Mouse (Mus musculus) limb, embryonic 14.5 days (tissue): Measurements from ENCODE around the gene Wdr46. TPM values are rescaled to one million over a fixed set of nuclear protein-coding genes. Genes with fewer than 3 reads are reported as not detected.

Source experiments
- ATAC-seq: fragments of 200-750 bp; cut with Nextera tagmentation; 2 replicates; pipeline ENCODE4 v1.8.0; 2017; ENCODE audit warnings: low read depth, moderate number of reproducible peaks, moderate TSS enrichment; ENCODE audit not compliant: low FRiP score
- DNase-seq: peaks from one replicate; pipeline ENCODE4 v3.0.0-alpha.2; 2015; ENCODE audit warnings: low spot score
- H3K27ac ChIP-seq: fragments of 300-500 bp; sonication (generic); replicated peaks from 2 replicates; pipeline ENCODE4 v1.5.1; 2014; ENCODE audit warnings: low read depth, mild to moderate bottlenecking, low read length, moderate library complexity, mixed read lengths
- H3K27me3 ChIP-seq: fragments of 300-500 bp; sonication (generic); 2 replicates; pipeline ENCODE4 v1.6.1; 2014; ENCODE audit warnings: low read length, mixed read lengths; ENCODE audit not compliant: control insufficient read depth, insufficient read depth
- H3K36me3 ChIP-seq: fragments of 300-500 bp; sonication (generic); 2 replicates; pipeline ENCODE4 v1.6.1; 2014; ENCODE audit warnings: mild to moderate bottlenecking, low read length, moderate library complexity, mixed read lengths; ENCODE audit not compliant: control insufficient read depth, insufficient read depth
- H3K4me1 ChIP-seq: fragments of 300-500 bp; sonication (generic); 2 replicates; pipeline ENCODE4 v1.6.1; 2014; ENCODE audit warnings: antibody characterized with exemption, low read length, mixed read lengths; ENCODE audit not compliant: control insufficient read depth, insufficient read depth
- H3K4me2 ChIP-seq: fragments of 300-500 bp; sonication (generic); replicated peaks from 2 replicates; pipeline ENCODE4 v1.6.1; 2014; ENCODE audit warnings: low read depth, mild to moderate bottlenecking, low read length, moderate library complexity; ENCODE audit not compliant: severe bottlenecking
- H3K4me3 ChIP-seq: fragments of 300-500 bp; sonication (generic); replicated peaks from 2 replicates; pipeline ENCODE4 v1.5.1; 2014; ENCODE audit warnings: low read length
- H3K9ac ChIP-seq: fragments of 300-500 bp; sonication (generic); 2 replicates; pipeline ENCODE4 v1.6.1; 2014; ENCODE audit warnings: mild to moderate bottlenecking, low read depth, low read length, moderate library complexity; ENCODE audit not compliant: severe bottlenecking
- H3K9me3 ChIP-seq: fragments of 300-500 bp; sonication (generic); 2 replicates; pipeline ENCODE4 v1.6.1; 2016; ENCODE audit warnings: low read length; ENCODE audit not compliant: control insufficient read depth
- POLR2A ChIP-seq: fragments of 200-500 bp; IDR thresholded peaks from 2 replicates; pipeline ENCODE4 v1.8.0; 2012; ENCODE audit warnings: inconsistent platforms, mild to moderate bottlenecking, moderate library complexity, borderline replicate concordance; ENCODE audit not compliant: insufficient read depth, insufficient read length; ENCODE audit errors: extremely low read depth
- WGBS: fragments of 180-500 bp; shearing (Covaris S2); extraction: QIAGEN DNeasy Blood & Tissue Kit; methylation state at CpG from one replicate; pipeline ENCODE4 v1.1.7; 2014; 5-methylcytosine and 5-hydroxymethylcytosine counted together
- polyA plus RNA-seq, 2 experiments: library from polyadenylated mRNA; depleted of rRNA in 1 of 2; stranded (reverse) in 1 of 2; unstranded in 1 of 2; fragments of >200 nt; fragmentation: Nextera tagmentation in 1 of 2; extraction: Ambion mirVana in 1 of 2; gene quantifications; 2 replicates each; pipeline versions ENCODE4 v1.2.1 to v1.2.3; 2012 to 2014

Gene Wdr46
- polyA plus RNA-seq, 2 experiments: 21.6 to 30.9 TPM

DNA sequence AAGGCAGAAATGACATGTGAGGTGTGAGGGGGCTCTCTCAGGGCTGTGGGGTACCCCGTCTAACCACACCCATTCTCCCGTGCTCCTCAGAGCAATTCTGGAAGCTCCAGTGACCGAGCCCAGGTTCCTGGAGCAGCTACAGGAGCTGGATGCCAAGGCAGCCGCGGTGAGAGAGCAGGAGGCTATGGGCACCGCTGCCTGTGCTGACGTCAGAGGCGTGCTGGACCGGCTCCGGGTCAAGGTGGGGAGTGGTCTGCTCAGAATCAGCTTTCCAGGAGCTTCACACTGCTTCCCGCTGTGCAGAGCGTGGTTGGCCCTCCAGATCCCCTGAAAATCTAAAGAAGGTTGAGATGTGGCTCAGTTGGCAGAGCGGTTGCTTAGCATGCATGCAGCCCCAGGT lies 18.7 kb downstream of the Wdr46 start:
- Histone ChIP-seq H3K4me3 (no peak overlapping the region), H3K9me3 (no peaks in the 10 kb centered on the region), H3K27ac (no peak overlapping the region), H3K36me3 (peaks cover 52% of the 10 kb centered on the region), H3K27me3 (no peaks in the 10 kb centered on the region), H3K4me2 (no peak overlapping the region), H3K9ac (no peak overlapping the region), H3K4me1 (peaks cover 12% of the 10 kb centered on the region)
- ATAC-seq: no peak
- no peak for TF ChIP-seq POLR2A
- WGBS: 97% methylated on average over 13 of the region's 13 CpGs
- no peak for DNase-seq

DNA sequence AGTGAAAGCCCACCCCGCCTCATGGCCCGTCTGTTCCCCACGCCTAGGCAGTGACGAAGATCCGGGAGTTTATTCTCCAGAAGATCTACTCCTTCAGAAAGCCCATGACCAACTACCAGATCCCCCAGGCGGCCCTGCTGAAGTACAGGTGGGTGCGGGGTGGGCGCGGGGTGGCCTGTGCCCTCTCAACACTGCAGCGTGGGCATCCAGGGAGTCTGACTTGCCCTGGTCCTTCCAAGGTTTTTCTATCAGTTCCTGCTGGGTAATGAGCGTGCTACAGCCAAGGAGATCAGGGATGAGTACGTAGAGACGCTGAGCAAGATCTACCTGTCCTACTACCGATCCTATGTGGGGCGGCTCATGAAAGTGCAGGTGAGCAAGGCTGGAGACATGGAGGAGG lies 19.5 kb downstream of the Wdr46 start:
- Histone ChIP-seq H3K9ac (no peak overlapping the region), H3K4me1 (peaks cover 6% of the 10 kb centered on the region), H3K27ac (no peak overlapping the region), H3K36me3 (peaks cover 47% of the 10 kb centered on the region), H3K27me3 (no peaks in the 10 kb centered on the region), H3K9me3 (no peaks in the 10 kb centered on the region), H3K4me3 (no peak overlapping the region), H3K4me2 (no peak overlapping the region)
- no peak for TF ChIP-seq POLR2A
- ATAC-seq (no peak), DNase-seq (no peak)
- 89% methylated on average over 15 of the region's 15 CpGs for WGBS

DNA sequence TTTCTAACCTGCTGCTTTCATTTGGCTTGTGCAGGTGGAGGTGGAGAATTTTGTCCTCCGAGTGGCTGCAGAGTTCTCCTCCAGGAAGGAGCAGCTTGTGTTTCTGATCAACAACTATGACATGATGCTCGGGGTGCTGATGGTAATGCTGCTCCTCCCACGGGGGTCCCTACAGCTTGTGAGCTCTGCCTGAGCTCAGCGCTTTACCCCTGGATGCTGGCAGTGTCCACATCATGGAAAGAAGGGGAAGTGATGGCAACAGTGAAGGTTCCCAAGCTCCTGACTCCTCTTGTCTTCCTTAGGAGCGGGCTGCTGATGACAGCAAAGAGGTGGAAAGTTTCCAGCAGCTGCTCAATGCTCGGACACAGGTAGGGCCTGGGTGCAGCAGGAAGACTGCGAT lies 22.4 kb downstream of the Wdr46 start:
- H3K4me3 ChIP-seq: no peak overlapping the region
- no peak overlapping the region for H3K9ac ChIP-seq
- TF ChIP-seq POLR2A: no peak
- ATAC-seq (no peak), DNase-seq (no peak)
- 95% methylated on average over 7 of the region's 7 CpGs for WGBS
- no peak overlapping the region for H3K27ac ChIP-seq
- peaks cover 59% of the 10 kb centered on the region for H3K36me3 ChIP-seq
- H3K4me1 ChIP-seq: no peaks in the 10 kb centered on the region
- H3K27me3 ChIP-seq: no peaks in the 10 kb centered on the region
- no peaks in the 10 kb centered on the region for H3K9me3 ChIP-seq
- H3K4me2 ChIP-seq: no peak overlapping the region

DNA sequence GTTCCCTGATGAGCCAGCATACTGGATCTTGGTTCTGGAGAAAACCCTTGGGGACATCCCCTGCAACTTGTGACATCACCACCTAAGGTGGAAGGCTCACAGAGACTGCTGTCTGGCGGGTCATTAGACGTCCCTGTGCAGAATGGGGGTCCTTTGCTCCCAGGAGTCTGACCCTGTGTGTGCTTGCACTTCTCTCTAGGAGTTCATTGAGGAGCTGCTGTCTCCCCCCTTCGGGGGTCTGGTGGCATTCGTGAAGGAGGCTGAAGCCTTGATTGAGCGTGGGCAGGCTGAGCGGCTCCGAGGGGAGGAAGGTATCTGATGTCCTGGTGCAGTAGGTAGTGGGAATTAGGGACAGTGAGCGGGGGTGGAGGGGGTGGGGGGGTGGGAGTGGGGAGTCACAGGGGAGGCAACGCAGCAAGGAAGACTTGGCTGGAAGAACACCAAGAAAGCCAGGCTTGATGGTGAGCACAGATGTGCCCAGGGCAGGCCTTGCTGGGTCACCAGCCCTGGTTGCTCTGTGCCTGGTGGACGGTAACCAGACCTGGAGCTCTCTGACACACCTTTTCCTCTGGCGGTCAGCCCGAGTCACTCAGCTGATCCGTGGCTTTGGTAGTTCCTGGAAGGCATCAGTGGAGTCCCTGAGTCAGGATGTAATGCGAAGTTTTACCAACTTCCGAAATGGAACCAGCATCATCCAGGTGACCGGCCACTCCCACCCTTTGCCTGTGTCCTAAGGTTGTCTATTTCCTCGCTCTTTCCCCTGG lies 24.8 kb downstream of the Wdr46 start:
- WGBS: 91% methylated on average over 16 of the region's 17 CpGs
- Histone ChIP-seq H3K27me3 (no peaks in the 10 kb centered on the region), H3K4me2 (no peak overlapping the region), H3K9me3 (no peaks in the 10 kb centered on the region), H3K36me3 (peaks cover 35% of the 10 kb centered on the region), H3K4me3 (no peak overlapping the region), H3K27ac (no peak overlapping the region), H3K4me1 (no peaks in the 10 kb centered on the region), H3K9ac (no peak overlapping the region)
- no peak for DNase-seq
- no peak for ATAC-seq
- TF ChIP-seq POLR2A: no peak

DNA sequence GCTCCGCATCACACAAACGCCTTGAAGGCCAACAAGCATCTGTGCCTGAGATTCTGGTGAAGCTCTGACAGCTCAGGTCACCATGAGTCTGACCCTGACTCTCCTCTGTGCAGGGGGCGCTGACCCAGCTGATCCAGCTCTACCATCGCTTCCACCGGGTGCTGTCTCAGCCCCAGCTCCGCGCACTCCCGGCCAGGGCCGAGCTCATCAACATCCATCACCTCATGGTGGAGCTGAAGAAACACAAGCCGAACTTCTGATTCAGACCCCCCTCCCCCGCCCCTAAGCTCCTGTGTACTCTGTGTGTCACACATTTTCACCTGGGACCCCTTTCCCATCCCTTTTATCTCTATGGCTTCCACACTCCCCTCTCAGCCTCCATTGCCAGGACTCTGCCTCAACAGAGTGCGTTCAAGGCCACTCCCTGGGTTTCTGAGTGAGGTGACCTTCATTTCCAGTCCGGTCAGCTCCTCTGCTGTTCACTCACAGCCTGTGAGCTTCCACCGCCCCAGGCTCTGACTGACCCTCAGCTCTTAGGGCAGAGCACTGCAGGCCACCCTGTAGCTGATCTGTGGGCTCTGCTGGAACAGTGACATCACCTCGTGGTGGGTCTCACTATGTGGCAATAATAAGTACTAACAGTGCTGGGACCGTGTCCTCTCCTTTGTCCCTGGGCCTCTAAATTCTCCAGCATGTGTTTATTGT lies 25.5 kb downstream of the Wdr46 start:
- H3K9me3 ChIP-seq: no peaks in the 10 kb centered on the region
- no peaks in the 10 kb centered on the region for H3K4me1 ChIP-seq
- DNase-seq (no peak), ATAC-seq (no peak)
- no peak overlapping the region for H3K27ac ChIP-seq
- no peak overlapping the region for H3K4me3 ChIP-seq
- no peak overlapping the region for H3K9ac ChIP-seq
- TF ChIP-seq POLR2A: no peak
- H3K27me3 ChIP-seq: no peaks in the 10 kb centered on the region
- H3K36me3 ChIP-seq: peaks cover 34% of the 10 kb centered on the region
- 88% methylated on average over 16 of the region's 16 CpGs for WGBS
- H3K4me2 ChIP-seq: no peak overlapping the region
